Mouse (Mus musculus): ENCODE results near the gene Isg15. TPM values are rescaled to one million over a fixed set of nuclear protein-coding genes. Genes with fewer than 3 reads are reported as not detected.
"Not testable (repeated sequence)": the region's sequence is repeated elsewhere in the genome, so short reads cannot be mapped to it uniquely, and the experiment has no call there.

The Isg15 gene
- total RNA-seq, 2 experiments from 2014 or later: 11.1 TPM; not detected in 1

- ATAC-seq (replicated peaks; ENCODE audit: poor library complexity, severe bottlenecking): no peak
These were observed 31.5 kb downstream of the Isg15 start for GRCm38 (mm10) chr4:156169129-156169528.

DNA sequence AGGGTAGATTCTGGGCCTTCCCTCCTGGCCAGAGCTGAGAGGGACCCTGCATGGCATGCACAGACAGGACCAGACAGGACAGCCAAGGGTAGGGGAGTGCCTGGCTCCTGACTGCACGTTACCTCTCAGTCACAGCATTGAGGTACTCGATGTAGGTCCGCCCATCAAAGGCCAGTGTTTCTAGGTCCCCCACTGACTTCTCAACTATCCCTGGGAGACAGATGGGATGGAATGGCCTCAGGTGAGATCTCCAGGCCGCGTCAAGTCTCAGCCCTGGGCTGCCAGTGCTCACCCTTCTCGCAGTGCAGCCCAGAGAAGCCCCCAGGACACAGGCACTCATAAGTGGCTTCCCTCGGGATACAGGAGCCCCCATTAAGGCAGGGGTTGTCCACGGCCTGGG, 32.0 kb downstream of the Isg15 start:
- no peak for ATAC-seq (replicated peaks; ENCODE audit: poor library complexity, severe bottlenecking)

GRCm38 (mm10) chr4:156166477-156166876, 34.1 kb downstream of the Isg15 start:
- ATAC-seq (replicated peaks; ENCODE audit: poor library complexity, severe bottlenecking): peak; percentile 33; the same call in 1 of the 2 replicates

DNA sequence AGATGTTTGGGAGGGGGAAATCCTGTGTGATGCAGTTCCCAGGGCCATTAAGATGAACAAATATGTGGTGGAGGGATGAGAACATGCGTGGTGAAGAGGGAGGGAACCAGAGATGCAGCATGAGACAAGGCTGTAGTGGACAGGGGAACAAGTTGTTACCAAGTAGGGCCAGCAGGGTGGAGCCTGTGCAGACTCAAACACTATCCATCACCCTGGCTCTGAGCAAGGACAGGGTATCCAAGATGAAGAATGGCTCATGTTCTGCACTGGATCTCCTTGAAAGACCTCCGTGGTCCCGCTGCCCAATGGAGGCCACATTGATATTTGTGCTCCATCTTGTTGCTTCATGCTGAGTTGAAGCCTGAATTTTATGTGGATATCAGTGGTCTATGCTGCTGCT, 45.8 kb downstream of the Isg15 start:
- no peak for ATAC-seq (replicated peaks; ENCODE audit: poor library complexity, severe bottlenecking)

- ATAC-seq (replicated peaks; ENCODE audit: poor library complexity, severe bottlenecking): not testable (repeated sequence)
These were observed 49.7 kb downstream of the Isg15 start for GRCm38 (mm10) chr4:156150887-156151286.

Other genes starting within 250 kb of the Isg15 start
- 15.4 and 32.2 TPM in 2 replicates for gene C1qtnf12, start 238.5 kb downstream of the Isg15 start, total RNA-seq (2014; fragmentation: Nextera tagmentation)
- gene C1qtnf12, start 238.5 kb downstream of the Isg15 start, total RNA-seq (2017): 10.6 and 11.0 TPM in 2 replicates
- 6.4 and 6.6 TPM in 2 replicates for gene B3galt6, start 208.2 kb downstream of the Isg15 start, total RNA-seq (2014; fragmentation: Nextera tagmentation)
- 10.3 and 10.7 TPM in 2 replicates for gene B3galt6, start 208.2 kb downstream of the Isg15 start, total RNA-seq (2017)
- 62.0 and 73.4 TPM in 2 replicates for gene Sdf4, start 207.9 kb downstream of the Isg15 start, total RNA-seq (2014; fragmentation: Nextera tagmentation)
- 174 and 182 TPM in 2 replicates for gene Sdf4, start 207.9 kb downstream of the Isg15 start, total RNA-seq (2017)
- gene Tnfrsf4, start 187.0 kb downstream of the Isg15 start, total RNA-seq (2014; fragmentation: Nextera tagmentation): 2.2 TPM in 1 of 2 replicates, not detected in the other
- gene Tnfrsf4, start 187.0 kb downstream of the Isg15 start, total RNA-seq (2017): 1.1 TPM in 1 of 2 replicates, not detected in the other
- gene Tnfrsf18, start 174.7 kb downstream of the Isg15 start, total RNA-seq (2014; fragmentation: Nextera tagmentation): 0.99 and 4.6 TPM in 2 replicates
- gene Tnfrsf18, start 174.7 kb downstream of the Isg15 start, total RNA-seq (2017): 1.9 and 4.6 TPM in 2 replicates
- not detected in 2 replicates for gene Ttll10, start 141.4 kb downstream of the Isg15 start, total RNA-seq (2014; fragmentation: Nextera tagmentation)
- gene Ttll10, start 141.4 kb downstream of the Isg15 start, total RNA-seq (2017): not detected in 2 replicates
- gene 9430015G10Rik, start 90.8 kb downstream of the Isg15 start, total RNA-seq (2014; fragmentation: Nextera tagmentation): 32.2 and 43.0 TPM in 2 replicates
- 24.7 and 32.8 TPM in 2 replicates for gene 9430015G10Rik, start 90.8 kb downstream of the Isg15 start, total RNA-seq (2017)
- not detected in 2 replicates for gene Rnf223, start 70.3 kb downstream of the Isg15 start, total RNA-seq (2014; fragmentation: Nextera tagmentation)
- 0.17 TPM in 1 of 2 replicates, not detected in the other for gene Rnf223, start 70.3 kb downstream of the Isg15 start, total RNA-seq (2017)
- 1.1 and 8.9 TPM in 2 replicates for gene Agrn, start 3.3 kb downstream of the Isg15 start, total RNA-seq (2014; fragmentation: Nextera tagmentation)
- gene Agrn, start 3.3 kb downstream of the Isg15 start, total RNA-seq (2017): 1.2 and 2.1 TPM in 2 replicates
- gene AW011738, start 2.5 kb upstream of the Isg15 start, total RNA-seq (2014; fragmentation: Nextera tagmentation): 1.5 and 2.1 TPM in 2 replicates
- 0.26 and 0.43 TPM in 2 replicates for gene AW011738, start 2.5 kb upstream of the Isg15 start, total RNA-seq (2017)
- gene Perm1, start 15.1 kb upstream of the Isg15 start, total RNA-seq (2014; fragmentation: Nextera tagmentation): not detected in 2 replicates
- gene Perm1, start 15.1 kb upstream of the Isg15 start, total RNA-seq (2017): 0.05 TPM in 1 of 2 replicates, not detected in the other
- gene Plekhn1, start 34.0 kb upstream of the Isg15 start, total RNA-seq (2014; fragmentation: Nextera tagmentation): 24.3 and 36.5 TPM in 2 replicates
- 12.2 and 13.4 TPM in 2 replicates for gene Plekhn1, start 34.0 kb upstream of the Isg15 start, total RNA-seq (2017)
- 97.3 and 108 TPM in 2 replicates for gene Noc2l, start 35.2 kb upstream of the Isg15 start, total RNA-seq (2014; fragmentation: Nextera tagmentation)
- gene Noc2l, start 35.2 kb upstream of the Isg15 start, total RNA-seq (2017): 116 and 135 TPM in 2 replicates
- not detected in 2 replicates for gene Samd11, start 54.8 kb upstream of the Isg15 start, total RNA-seq (2014; fragmentation: Nextera tagmentation)
- 0.15 and 0.60 TPM in 2 replicates for gene Samd11, start 54.8 kb upstream of the Isg15 start, total RNA-seq (2017)
- gene Vmn2r-ps159, start 130.3 kb upstream of the Isg15 start, total RNA-seq (2014; fragmentation: Nextera tagmentation): not detected in 2 replicates
- not detected in 2 replicates for gene Vmn2r-ps159, start 130.3 kb upstream of the Isg15 start, total RNA-seq (2017)

Measured in granulocyte monocyte progenitor cell, adult 5-6 weeks (primary cell).